Comparison of ENCODE assay signal across 27 mouse cellular contexts in the genomic region with DNA sequence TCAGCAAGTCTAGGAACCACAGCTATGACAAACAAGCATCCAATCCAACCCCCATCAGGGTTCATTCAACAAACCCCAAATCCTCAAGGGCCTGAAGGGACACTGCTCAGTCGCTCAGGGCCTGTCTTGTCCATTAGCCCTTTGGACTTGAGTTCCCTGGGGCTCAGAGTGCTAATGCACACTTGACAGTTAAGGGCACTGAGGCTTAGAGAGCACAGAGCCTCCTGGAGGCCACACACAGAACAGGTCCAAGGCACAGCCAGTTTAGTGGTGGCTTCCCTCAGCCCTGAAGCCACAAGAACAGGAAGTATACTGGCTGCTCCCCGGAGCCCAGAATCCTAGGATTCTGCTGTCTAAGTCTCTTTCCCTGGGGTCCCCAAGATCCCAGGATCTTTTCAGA. TPM values are rescaled to one million over a fixed set of nuclear protein-coding genes. Genes with fewer than 3 reads are reported as not detected.
DNase-seq lines count a peak whose midpoint lies in the region; ATAC-seq and TF ChIP-seq lines count a peak whose summit lies in the region.
"Had no signal": no experiment of that assay in that cellular context is flagged by ENCODE, and none has a peak within 500 bp of the region (broad histone marks: within the 10 kb centered on the region; RNA-seq: fewer than 3 reads in every experiment).

No protein-coding gene starts in this region.

- DNase-seq in layer of hippocampus, adult 2 months (ENCODE audit: low spot score in 2 of 2), result no peak
- no peak for DNase-seq in layer of hippocampus, adult 9-10 months (ENCODE audit: low spot score)
- DNase-seq in midbrain, postnatal 0 days (ENCODE audit: low spot score), result no peak
- DNase-seq: cerebellum, adult 2 months; cerebellum, postnatal 14 days; gastrocnemius, postnatal 25 days; heart, adult 18-20 months; kidney, adult 9 months; kidney, postnatal 14 days; thymus, adult 18-20 months; thymus, postnatal 36 days had no signal

- H3K4me3 ChIP-seq in layer of hippocampus, adult 2 months, result no peak overlapping the region
- H3K4me3 ChIP-seq in midbrain, postnatal 0 days (ENCODE audit: low read depth, low read length), result no peak overlapping the region
- no peak overlapping the region for H3K4me3 ChIP-seq in midbrain, embryonic 13.5 days (replicated peaks)
- H3K4me3 ChIP-seq in cortical plate, adult 2 months (ENCODE audit: insufficient read depth, low read length), result no peak overlapping the region
- H3K4me3 ChIP-seq in heart, embryonic 12.5 days, result no peak overlapping the region
- H3K4me3 ChIP-seq: hindbrain, embryonic 10.5 days; hindbrain, embryonic 15.5 days; intestine, embryonic 15.5 days; limb, embryonic 10.5 days; limb, embryonic 15.5 days; liver, embryonic 15.5 days; midbrain, embryonic 15.5 days; neural tube, embryonic 12.5 days had no signal

- H3K9me3 ChIP-seq in midbrain, postnatal 0 days (ENCODE audit: low read length), result no peaks in the 10 kb centered on the region
- H3K9me3 ChIP-seq in midbrain, embryonic 13.5 days, result no peaks in the 10 kb centered on the region
- no peaks in the 10 kb centered on the region for H3K9me3 ChIP-seq in heart, embryonic 12.5 days (replicated peaks)
- H3K9me3 ChIP-seq: hindbrain, embryonic 10.5 days; hindbrain, embryonic 15.5 days; intestine, embryonic 15.5 days; limb, embryonic 10.5 days; limb, embryonic 15.5 days; liver, embryonic 15.5 days; midbrain, embryonic 15.5 days; neural tube, embryonic 12.5 days had no signal

- H3K4me1 ChIP-seq in midbrain, postnatal 0 days (ENCODE audit: insufficient read depth, low read length), result no peaks in the 10 kb centered on the region
- H3K4me1 ChIP-seq in midbrain, embryonic 13.5 days (replicated peaks), result peaks cover 3% of the 10 kb centered on the region; the same call in 1 of the 2 replicates
- no peaks in the 10 kb centered on the region for H3K4me1 ChIP-seq in cortical plate, adult 2 months (ENCODE audit: control insufficient read depth, insufficient read depth, low read length)
- no peaks in the 10 kb centered on the region for H3K4me1 ChIP-seq in heart, embryonic 12.5 days (replicated peaks)
- H3K4me1 ChIP-seq: hindbrain, embryonic 15.5 days; limb, embryonic 15.5 days; liver, embryonic 15.5 days; midbrain, embryonic 15.5 days had no signal

- ATAC-seq in midbrain, postnatal 0 days (ENCODE audit: low FRiP score), result no peak
- ATAC-seq in midbrain, embryonic 13.5 days, result no peak
- ATAC-seq in megakaryocyte progenitor cell, adult 5-6 weeks (replicated peaks; ENCODE audit: poor library complexity), result peak; percentile 42
- ATAC-seq in heart, embryonic 12.5 days (ENCODE audit: insufficient number of reproducible peaks, low FRiP score), result no peak
- ATAC-seq: forebrain, embryonic 14.5 days; intestine, embryonic 15.5 days; midbrain, embryonic 15.5 days had no signal

- H3K4me2 ChIP-seq in midbrain, postnatal 0 days (ENCODE audit: low read depth, low read length, poor library complexity, severe bottlenecking), result no peak overlapping the region
- H3K4me2 ChIP-seq in midbrain, embryonic 13.5 days (replicated peaks), result no peak overlapping the region
- no peak overlapping the region for H3K4me2 ChIP-seq in heart, embryonic 12.5 days
- H3K4me2 ChIP-seq: heart, embryonic 11.5 days; hindbrain, embryonic 15.5 days; intestine, embryonic 15.5 days; limb, embryonic 15.5 days; liver, embryonic 15.5 days; midbrain, embryonic 15.5 days; neural tube, embryonic 12.5 days had no signal

- H3K27ac ChIP-seq in layer of hippocampus, adult 2 months, result no peak overlapping the region
- H3K27ac ChIP-seq in midbrain, postnatal 0 days (ENCODE audit: low read depth, low read length), result no peak overlapping the region
- H3K27ac ChIP-seq in midbrain, embryonic 13.5 days, result no peak overlapping the region
- H3K27ac ChIP-seq in cortical plate, adult 2 months (ENCODE audit: insufficient read depth, low read length), result no peak overlapping the region
- H3K27ac ChIP-seq in heart, embryonic 12.5 days (ENCODE audit: poor library complexity, severe bottlenecking), result no peak overlapping the region
- H3K27ac ChIP-seq: hindbrain, embryonic 10.5 days; hindbrain, embryonic 15.5 days; intestine, embryonic 15.5 days; limb, embryonic 10.5 days; limb, embryonic 15.5 days; liver, embryonic 15.5 days; macrophage; midbrain, embryonic 15.5 days; neural tube, embryonic 12.5 days had no signal

- H3K9ac ChIP-seq in midbrain, postnatal 0 days (replicated peaks; ENCODE audit: low read length, poor library complexity, severe bottlenecking), result no peak overlapping the region
- H3K9ac ChIP-seq in midbrain, embryonic 13.5 days (replicated peaks), result no peak overlapping the region
- H3K9ac ChIP-seq in heart, embryonic 12.5 days, result no peak overlapping the region
- H3K9ac ChIP-seq: hindbrain, embryonic 15.5 days; intestine, embryonic 15.5 days; limb, embryonic 15.5 days; liver, embryonic 15.5 days; midbrain, embryonic 15.5 days; neural tube, embryonic 12.5 days had no signal

- H3K36me3 ChIP-seq in midbrain, postnatal 0 days (ENCODE audit: insufficient read depth, low read length), result no peaks in the 10 kb centered on the region
- no peaks in the 10 kb centered on the region for H3K36me3 ChIP-seq in midbrain, embryonic 13.5 days
- no peaks in the 10 kb centered on the region for H3K36me3 ChIP-seq in heart, embryonic 12.5 days
- H3K36me3 ChIP-seq: G1E; hindbrain, embryonic 10.5 days; hindbrain, embryonic 15.5 days; intestine, embryonic 15.5 days; limb, embryonic 10.5 days; limb, embryonic 15.5 days; liver, embryonic 15.5 days; midbrain, embryonic 15.5 days; neural tube, embryonic 12.5 days had no signal

- H3K27me3 ChIP-seq in midbrain, postnatal 0 days (ENCODE audit: insufficient read depth, low read length), result no peaks in the 10 kb centered on the region
- H3K27me3 ChIP-seq in midbrain, embryonic 13.5 days, result 0 out of 2 replicates have a peak, but pooled peaks cover 8% of the 10 kb centered on the region
- peaks cover 31% of the 10 kb centered on the region for H3K27me3 ChIP-seq in heart, embryonic 12.5 days (replicated peaks)
- H3K27me3 ChIP-seq: limb, embryonic 15.5 days; midbrain, embryonic 15.5 days had no signal

- WGBS in midbrain, postnatal 0 days, result 61% methylated on average over 2 of the region's 2 CpGs
- 64% methylated on average over 2 of the region's 2 CpGs for WGBS in midbrain, embryonic 13.5 days
- 43% methylated on average over 2 of the region's 2 CpGs for WGBS in heart, embryonic 12.5 days

- TF ChIP-seq POLR2A in cortical plate, adult 2 months (IDR thresholded peaks at IDR 0.05; ENCODE audit: extremely low read depth, insufficient read depth, low read length), result no peak

- peak; percentile 51 for TF ChIP-seq CTCF in layer of hippocampus, adult 2 months (conservative IDR thresholded peaks at IDR 0.05)
- 0 out of 2 replicates have a peak, but pooled peaks have one; percentile 14 for TF ChIP-seq CTCF in midbrain, postnatal 0 days (IDR thresholded peaks at IDR 0.05)
- TF ChIP-seq CTCF in cortical plate, adult 2 months (IDR thresholded peaks at IDR 0.05; ENCODE audit: extremely low read depth, insufficient read depth, low read length), result 0 out of 2 replicates have a peak, but pooled peaks have one; percentile 5

RNA-seq across cellular contexts. Expression of gene Foxo6, which starts 53.9 kb away (rescaled TPM):
- total RNA-seq in layer of hippocampus, adult 2 months (2021), result 10 to 100 TPM; 32.8 to 32.9 TPM
- total RNA-seq in midbrain, postnatal 0 days (2014; rRNA removed), result 29.0 and 34.2 TPM in 2 replicates
- polyA plus RNA-seq in midbrain, postnatal 0 days (2015; fragmentation: Nextera tagmentation; extraction: Ambion mirVana), result 1.7 TPM in 2 replicates
- polyA plus RNA-seq in midbrain, embryonic 13.5 days (2015; fragmentation: Nextera tagmentation; extraction: Ambion mirVana), result 0.69 and 0.77 TPM in 2 replicates
- polyA plus RNA-seq in cortical plate, adult 2 months (2012; rRNA removed), result 8.5 and 9.5 TPM in 2 replicates
- total RNA-seq in megakaryocyte progenitor cell, adult 5-6 weeks (2015), result not detected in 2 replicates
- not detected in 2 replicates for total RNA-seq in megakaryocyte progenitor cell, adult 5-6 weeks (2017)
- polyA plus RNA-seq in heart, embryonic 12.5 days (2016; fragmentation: Nextera tagmentation; extraction: Ambion mirVana), result 0.06 and 0.08 TPM in 2 replicates
- total RNA-seq: G1E had no signal
- polyA plus RNA-seq: G1E; limb, embryonic 10.5 days; liver, embryonic 15.5 days; macrophage had no signal
